Mouse (Mus musculus) MEL (cell line): ENCODE data around the gene Itpr3. TPM values are rescaled to one million over a fixed set of nuclear protein-coding genes. Genes with fewer than 3 reads are reported as not detected.

ENCODE experiments used
- DNase-seq: peaks from one replicate; pipeline ENCODE4 v3.0.0; 2011; ENCODE audit warnings: low read depth, low spot score
- H3K27ac ChIP-seq: 2 replicates; pipeline ENCODE4 v1.5.1; 2012; ENCODE audit warnings: low read depth, mild to moderate bottlenecking, control low read depth, low read length, moderate library complexity; ENCODE audit not compliant: control insufficient read depth
- H3K27me3 ChIP-seq, 2 experiments: fragments of 150-350 bp in 1 of 2; sonication (generic) in 1 of 2; 2 replicates each; pipeline ENCODE4 v1.6.1; 2012; ENCODE audit warnings: low read length in 2 of 2, mild to moderate bottlenecking in 2 of 2, improper control_type of control experiment in 1 of 2, moderate library complexity in 1 of 2; ENCODE audit not compliant: insufficient read depth in 2 of 2, control insufficient read depth in 1 of 2
- H3K36me3 ChIP-seq, 2 experiments: 2 replicates each; pipeline ENCODE4 v1.6.1; 2012 to 2014; ENCODE audit warnings: low read length in 2 of 2, improper control_type of control experiment in 1 of 2, inconsistent platforms in 1 of 2, mild to moderate bottlenecking in 1 of 2; ENCODE audit not compliant: insufficient read depth in 2 of 2, control insufficient read depth in 1 of 2
- H3K4me1 ChIP-seq, 2 experiments: fragments of 150-350 bp in 1 of 2; sonication (generic) in 1 of 2; 2 replicates each; pipeline ENCODE4 v1.6.1; 2012; ENCODE audit warnings: low read length in 2 of 2, improper control_type of control experiment in 1 of 2, mild to moderate bottlenecking in 1 of 2; ENCODE audit not compliant: insufficient read depth in 2 of 2, control insufficient read depth in 1 of 2
- H3K4me3 ChIP-seq, 2 experiments: fragments of 150-350 bp in 1 of 2; sonication (generic) in 1 of 2; 2 replicates each; pipeline ENCODE4 v1.5.1; 2012; ENCODE audit warnings: low read depth in 2 of 2, low read length in 2 of 2, mild to moderate bottlenecking in 2 of 2, moderate library complexity in 2 of 2, control low read depth in 1 of 2, improper control_type of control experiment in 1 of 2; ENCODE audit not compliant: control insufficient read depth in 1 of 2, insufficient read depth in 1 of 2
- H3K79me2 ChIP-seq: 2 replicates; pipeline ENCODE4 v1.6.1; 2012; ENCODE audit warnings: mild to moderate bottlenecking, low read length, moderate library complexity; ENCODE audit not compliant: control insufficient read depth, poor library complexity, insufficient read depth
- H3K9ac ChIP-seq: 2 replicates; pipeline ENCODE4 v1.6.1; 2012; ENCODE audit warnings: low read depth, mild to moderate bottlenecking, control low read depth, low read length, moderate library complexity; ENCODE audit not compliant: control insufficient read depth, poor library complexity, severe bottlenecking
- H3K9me3 ChIP-seq: fragments of 150-350 bp; sonication (generic); replicated peaks from 2 replicates; pipeline ENCODE4 v1.6.1; 2012; ENCODE audit warnings: mild to moderate bottlenecking, low read length, improper control_type of control experiment, moderate library complexity; ENCODE audit not compliant: insufficient read depth
- CTCF ChIP-seq, 3 experiments: IDR thresholded peaks in 2 of 3; conservative IDR thresholded peaks in 1 of 3; 2 replicates each; pipeline ENCODE4 v1.5.1; 2011 to 2012; ENCODE audit warnings: low read length in 3 of 3, low read depth in 2 of 3, mild to moderate bottlenecking in 2 of 3, improper control_type of control experiment in 1 of 3, inconsistent platforms in 1 of 3, mixed read lengths in 1 of 3, moderate library complexity in 1 of 3; ENCODE audit not compliant: control insufficient read depth in 1 of 3, insufficient read depth in 1 of 3, poor library complexity in 1 of 3, severe bottlenecking in 1 of 3
- ETS1 ChIP-seq: IDR thresholded peaks from 2 replicates; pipeline ENCODE4 v1.6.1; 2012; ENCODE audit warnings: low read depth, mild to moderate bottlenecking, inconsistent platforms, low read length, improper control_type of control experiment, moderate library complexity
- GATA1 ChIP-seq: IDR thresholded peaks from 2 replicates; pipeline ENCODE4 v1.6.1; 2011; ENCODE audit warnings: low read depth, low read length, improper control_type of control experiment
- HCFC1 ChIP-seq: IDR thresholded peaks from 2 replicates; pipeline ENCODE4 v1.6.1; 2012; ENCODE audit warnings: low read depth, mild to moderate bottlenecking, inconsistent platforms, low read length, improper control_type of control experiment, moderate library complexity
- JUND ChIP-seq: IDR thresholded peaks from 2 replicates; pipeline ENCODE4 v1.6.1; 2011; ENCODE audit warnings: low read depth, mild to moderate bottlenecking, improper control_type of control experiment, low read length
- KAT2A ChIP-seq: conservative IDR thresholded peaks from 2 replicates; pipeline ENCODE4 v1.6.1; 2012; ENCODE audit warnings: low read depth, low read length, improper control_type of control experiment, inconsistent platforms
- MAX ChIP-seq: IDR thresholded peaks from 2 replicates; pipeline ENCODE4 v1.6.1; 2011; ENCODE audit warnings: low read length, improper control_type of control experiment
- MAZ ChIP-seq: IDR thresholded peaks from 2 replicates; pipeline ENCODE4 v1.6.1; 2012; ENCODE audit warnings: low read depth, mild to moderate bottlenecking, inconsistent platforms, low read length, improper control_type of control experiment
- MEF2A ChIP-seq: IDR thresholded peaks from 2 replicates; pipeline ENCODE4 v1.6.1; 2014; ENCODE audit warnings: low read depth, mild to moderate bottlenecking, inconsistent platforms, low read length, improper control_type of control experiment; ENCODE audit not compliant: poor library complexity, insufficient replicate concordance, severe bottlenecking; ENCODE audit errors: extremely low read depth
- SMC3 ChIP-seq: IDR thresholded peaks from 2 replicates; pipeline ENCODE4 v1.6.1; 2011; ENCODE audit warnings: low read depth, low read length, improper control_type of control experiment
- ZC3H11A ChIP-seq: IDR thresholded peaks from 2 replicates; pipeline ENCODE4 v1.6.1; 2012; ENCODE audit warnings: low read depth, mild to moderate bottlenecking, inconsistent platforms, low read length, improper control_type of control experiment
- ZNF384 ChIP-seq: IDR thresholded peaks from 2 replicates; pipeline ENCODE4 v1.6.1; 2012; ENCODE audit warnings: low read depth, mild to moderate bottlenecking, inconsistent platforms, low read length, improper control_type of control experiment
- polyA plus RNA-seq, 2 experiments: library from polyadenylated mRNA; stranded (reverse) in 1 of 2; unstranded in 1 of 2; fragments of >175 nt in 1 of 2; fragments of >200 nt in 1 of 2; gene quantifications; 2 replicates each; pipeline versions ENCODE4 v1.2.1 to v1.2.4; 2012; ENCODE audit warnings: low replicate concordance in 2 of 2, low read depth in 1 of 2; ENCODE audit not compliant: insufficient read length in 2 of 2, insufficient read depth in 1 of 2, missing spikeins in 1 of 2
- total RNA-seq: library from RNA; depleted of rRNA; stranded (reverse); fragments of 300-350 nt; gene quantifications from 2 replicates; pipeline ENCODE4 v1.2.3, GENCODE M21; 2012

The Itpr3 gene
- total and polyA plus RNA-seq, 3 experiments = 7.3 to 11.4 TPM; not detected in 1

GRCm38 (mm10) chr17:27064195-27064594, 7.1 kb downstream of the Itpr3 start:
- no peaks in the 10 kb centered on the region for H3K9me3 ChIP-seq

GRCm38 (mm10) chr17:27066065-27066464, 9.0 kb downstream of the Itpr3 start:
- Histone ChIP-seq H3K4me1 (peaks cover 7 to 21% of the 10 kb centered on the region in 2 experiments; a peak in 3 of 4 replicates), H3K9me3 (no peaks in the 10 kb centered on the region), H3K9ac (no peak overlapping the region), H3K27me3 (no peaks in the 10 kb centered on the region), H3K4me3 (peak overlapping the region in 1 of 2 experiments; percentile 25; a peak in 1 of 4 replicates), H3K79me2 (no peaks in the 10 kb centered on the region), H3K36me3 (peaks cover 0 to 12% of the 10 kb centered on the region in 2 experiments; a peak in 2 of 4 replicates), H3K27ac (no peak overlapping the region)
- peak; percentile 15 for DNase-seq
- peak; percentile 68 for TF ChIP-seq GATA1
- TF ChIP-seq MAZ = no peak

More at GRCm38 (mm10) chr17:27064195-27064594, 7.1 kb downstream of the Itpr3 start:
- Histone ChIP-seq H3K27ac (no peak overlapping the region), H3K4me3 (no peak overlapping the region)
- TF ChIP-seq ZC3H11A (no peak), ZNF384 (no peak), MAX (no peak), MEF2A (no peak), JUND (no peak)
- TF ChIP-seq, all 39 proteins: peak for 0
- H3K27me3 ChIP-seq = no peaks in the 10 kb centered on the region
- H3K4me1 ChIP-seq = peaks cover 7 to 21% of the 10 kb centered on the region in 2 experiments; a peak in 3 of 4 replicates
- H3K79me2 ChIP-seq = no peaks in the 10 kb centered on the region
- no peak overlapping the region for H3K9ac ChIP-seq
- H3K36me3 ChIP-seq = peaks cover 0 to 12% of the 10 kb centered on the region in 2 experiments; a peak in 2 of 4 replicates
- no peak for DNase-seq

GRCm38 (mm10) chr17:27069071-27069470, 12.0 kb downstream of the Itpr3 start:
- Histone ChIP-seq H3K27ac (no peak overlapping the region), H3K27me3 (no peaks in the 10 kb centered on the region)
- no peak for TF ChIP-seq SMC3
- no peak for TF ChIP-seq CTCF (IDR thresholded peaks at IDR 0.05 in 2 of 3, conservative IDR thresholded peaks at IDR 0.05 in 1 of 3; ENCODE audit: control insufficient read depth in 1 of 3, insufficient read depth in 1 of 3, low read depth in 2 of 3, low read length in 3 of 3, poor library complexity in 1 of 3, severe bottlenecking in 1 of 3)
- no peak for TF ChIP-seq HCFC1
- no peak for TF ChIP-seq ZNF384
- TF ChIP-seq ETS1 = no peak
- no peak for TF ChIP-seq KAT2A

More at GRCm38 (mm10) chr17:27069071-27069470, 12.0 kb downstream of the Itpr3 start:
- Histone ChIP-seq H3K79me2 (no peaks in the 10 kb centered on the region), H3K36me3 (peaks cover 0 to 12% of the 10 kb centered on the region in 2 experiments; a peak in 2 of 4 replicates), H3K9me3 (no peaks in the 10 kb centered on the region), H3K4me3 (no peak overlapping the region), H3K4me1 (peaks cover 7 to 21% of the 10 kb centered on the region in 2 experiments; a peak in 3 of 4 replicates), H3K9ac (no peak overlapping the region)
- DNase-seq = no peak
